Mouse (Mus musculus) megakaryocyte, embryonic 14.5 days (primary cell): ENCODE measurements around the gene Bmp8a.

Experiments used
- FLI1 ChIP-seq: IDR thresholded peaks from 2 replicates; pipeline ENCODE4 v1.6.1; 2012; ENCODE audit warnings: low read length, inconsistent platforms, mixed read lengths
- GATA1 ChIP-seq: IDR thresholded peaks from 3 replicates; pipeline ENCODE4 v1.6.1; 2012; ENCODE audit warnings: mixed read lengths, low read length, inconsistent platforms, borderline replicate concordance

- TF ChIP-seq FLI1 (no peak), GATA1 (no peak)
Observed at GRCm38 (mm10) chr4:123381598-123381997, 38.5 kb upstream of the Bmp8a start.
